Mouse (Mus musculus) R1 (cell line): ENCODE results near the gene Invs.
A peak's percentile ranks its signal among the peaks of the same experiment; 100 is the strongest.

Experiments
- DNase-seq: peaks from one replicate; pipeline ENCODE4 v3.0.0-alpha.2; 2018; ENCODE audit warnings: low read depth, low spot score

Gene Invs

GRCm38 (mm10) chr4:48279498-48280134, at the start of gene Invs, which contains the start of gene Erp44:
Gene Invs (plus strand): TSS chr4:48279760.
Gene Erp44 (minus strand): TSS chr4:48279558.
- DNase-seq, result peak; percentile 99

GRCm38 (mm10) chr4:48236721-48237120, 42.8 kb upstream of the Invs start:
- DNase-seq, result no peak

- DNase-seq, result no peak
Observed at GRCm38 (mm10) chr4:48239046-48239445, 40.5 kb upstream of the Invs start.

- no peak for DNase-seq
Observed at GRCm38 (mm10) chr4:48242482-48242881, 37.1 kb upstream of the Invs start.

GRCm38 (mm10) chr4:48243737-48244136, 35.8 kb upstream of the Invs start:
- no peak for DNase-seq

- no peak for DNase-seq
Observed at GRCm38 (mm10) chr4:48244280-48244679, 35.3 kb upstream of the Invs start.

GRCm38 (mm10) chr4:48253266-48253665, 26.3 kb upstream of the Invs start:
- no peak for DNase-seq

- no peak for DNase-seq
Observed at GRCm38 (mm10) chr4:48258045-48258444, 21.5 kb upstream of the Invs start.

- no peak for DNase-seq
Observed at GRCm38 (mm10) chr4:48267683-48268082, 11.9 kb upstream of the Invs start.

GRCm38 (mm10) chr4:48268127-48268526, 11.4 kb upstream of the Invs start:
- DNase-seq, result no peak

GRCm38 (mm10) chr4:48270532-48270931, 9.0 kb upstream of the Invs start:
- DNase-seq, result no peak

- DNase-seq, result peak; percentile 78
Observed at GRCm38 (mm10) chr4:48271838-48272237, 7.7 kb upstream of the Invs start.

- no peak for DNase-seq
Observed at GRCm38 (mm10) chr4:48273119-48273829, 6.3 kb upstream of the Invs start.

- DNase-seq, result no peak
Observed at GRCm38 (mm10) chr4:48275736-48276135, 3.8 kb upstream of the Invs start.

- no peak for DNase-seq
Observed at GRCm38 (mm10) chr4:48277011-48277410, 2.5 kb upstream of the Invs start.

GRCm38 (mm10) chr4:48278757-48279497, 633 bp upstream of the Invs start:
- peak; percentile 79 for DNase-seq

GRCm38 (mm10) chr4:48281121-48281520, 1.6 kb downstream of the Invs start:
- no peak for DNase-seq

GRCm38 (mm10) chr4:48287086-48287757, 7.7 kb downstream of the Invs start:
- DNase-seq, result peak; percentile 3

GRCm38 (mm10) chr4:48314814-48315213, 35.3 kb downstream of the Invs start:
- DNase-seq, result no peak

GRCm38 (mm10) chr4:48316036-48316435, 36.5 kb downstream of the Invs start:
- no peak for DNase-seq

- no peak for DNase-seq
Observed at GRCm38 (mm10) chr4:48321276-48321675, 41.7 kb downstream of the Invs start.

- DNase-seq, result no peak
Observed at GRCm38 (mm10) chr4:48322095-48322494, 42.5 kb downstream of the Invs start.
